Mouse (Mus musculus): ENCODE data around the gene Chn1. TPM values are rescaled to one million over a fixed set of nuclear protein-coding genes. Genes with fewer than 3 reads are reported as not detected.

Gene Chn1
- polyA plus RNA-seq, 1 experiment from 2014 or later = 26.1 TPM

GRCm38 (mm10) chr2:73604579-73604978 is 170.6 kb downstream of the Chn1 start:
- ATAC-seq (ENCODE audit: low FRiP score, low read depth) = no peak
- Histone ChIP-seq H3K9ac (no peak overlapping the region), H3K4me2 (replicated peaks) (no peak overlapping the region), H3K27ac (no peak overlapping the region), H3K4me3 (no peak overlapping the region), H3K4me1 (peaks cover 13% of the 10 kb centered on the region), H3K36me3 (no peaks in the 10 kb centered on the region), H3K9me3 (no peaks in the 10 kb centered on the region), H3K27me3 (no peaks in the 10 kb centered on the region)
- 77% methylated on average over 2 of the region's 2 CpGs for WGBS

- ATAC-seq (ENCODE audit: low FRiP score, low read depth) = no peak
- peaks cover 4% of the 10 kb centered on the region; the same call in 1 of the 2 replicates for H3K36me3 ChIP-seq
- H3K4me1 ChIP-seq = peaks cover 15% of the 10 kb centered on the region
- no peak overlapping the region for H3K9ac ChIP-seq
- H3K27ac ChIP-seq = no peak overlapping the region
- no peak overlapping the region for H3K4me3 ChIP-seq
- H3K9me3 ChIP-seq = no peaks in the 10 kb centered on the region
- no peak overlapping the region for H3K4me2 ChIP-seq (replicated peaks)
- WGBS = 7% methylated on average over 2 of the region's 2 CpGs
- no peaks in the 10 kb centered on the region for H3K27me3 ChIP-seq
These were observed 174.5 kb downstream of the Chn1 start for GRCm38 (mm10) chr2:73600650-73601049.

- no peaks in the 10 kb centered on the region for H3K9me3 ChIP-seq
- no peaks in the 10 kb centered on the region for H3K27me3 ChIP-seq
- no peak overlapping the region for H3K9ac ChIP-seq
- ATAC-seq (ENCODE audit: low FRiP score, low read depth) = no peak
- no peak overlapping the region for H3K27ac ChIP-seq
- H3K4me3 ChIP-seq = no peak overlapping the region
- no peak overlapping the region for H3K4me2 ChIP-seq (replicated peaks)
- H3K36me3 ChIP-seq = peaks cover 4% of the 10 kb centered on the region; the same call in 1 of the 2 replicates
- 94% methylated on average over 11 of the region's 11 CpGs for WGBS
- H3K4me1 ChIP-seq = peaks cover 24% of the 10 kb centered on the region
These were observed 177.4 kb downstream of the Chn1 start for GRCm38 (mm10) chr2:73597772-73598171.

GRCm38 (mm10) chr2:73596786-73597185 is 178.4 kb downstream of the Chn1 start:
- Histone ChIP-seq H3K36me3 (peaks cover 4% of the 10 kb centered on the region; the same call in 1 of the 2 replicates), H3K4me3 (peak overlapping the region; percentile 26), H3K27ac (peak overlapping the region; percentile 65; the same call in 1 of the 2 replicates), H3K4me2 (replicated peaks) (peak overlapping the region; percentile 59), H3K9ac (peak overlapping the region; percentile 31; the same call in 1 of the 2 replicates), H3K27me3 (no peaks in the 10 kb centered on the region), H3K9me3 (no peaks in the 10 kb centered on the region), H3K4me1 (peaks cover 33% of the 10 kb centered on the region)
- peak; percentile 63; the same call in 1 of the 2 replicates for ATAC-seq (ENCODE audit: low FRiP score, low read depth)
- 16% methylated on average over 9 of the region's 9 CpGs for WGBS

- Histone ChIP-seq H3K4me2 (replicated peaks) (peak overlapping the region; percentile 59), H3K9me3 (no peaks in the 10 kb centered on the region), H3K9ac (peak overlapping the region; percentile 31; the same call in 1 of the 2 replicates), H3K4me3 (peak overlapping the region; percentile 26), H3K27me3 (no peaks in the 10 kb centered on the region), H3K4me1 (peaks cover 35% of the 10 kb centered on the region), H3K27ac (peak overlapping the region; percentile 65; the same call in 1 of the 2 replicates), H3K36me3 (peaks cover 4% of the 10 kb centered on the region; the same call in 1 of the 2 replicates)
- 59% methylated on average over 5 of the region's 5 CpGs for WGBS
- no peak for ATAC-seq (ENCODE audit: low FRiP score, low read depth)
These were observed 178.8 kb downstream of the Chn1 start for GRCm38 (mm10) chr2:73596326-73596725.

GRCm38 (mm10) chr2:73593101-73593439 is 182.1 kb downstream of the Chn1 start:
- H3K9me3 ChIP-seq = no peaks in the 10 kb centered on the region
- 57% methylated on average over 2 of the region's 2 CpGs for WGBS
- peaks cover 54% of the 10 kb centered on the region for H3K4me1 ChIP-seq
- no peaks in the 10 kb centered on the region for H3K36me3 ChIP-seq
- H3K4me3 ChIP-seq = no peak overlapping the region
- H3K4me2 ChIP-seq (replicated peaks) = no peak overlapping the region
- H3K9ac ChIP-seq = no peak overlapping the region
- ATAC-seq (ENCODE audit: low FRiP score, low read depth) = no peak
- H3K27ac ChIP-seq = no peak overlapping the region; the same call in 1 of the 2 replicates
- H3K27me3 ChIP-seq = no peaks in the 10 kb centered on the region

- Histone ChIP-seq H3K27ac (no peak overlapping the region; the same call in 1 of the 2 replicates), H3K4me3 (no peak overlapping the region), H3K9me3 (no peaks in the 10 kb centered on the region), H3K27me3 (no peaks in the 10 kb centered on the region), H3K4me2 (replicated peaks) (no peak overlapping the region), H3K9ac (no peak overlapping the region; the same call in 1 of the 2 replicates), H3K36me3 (no peaks in the 10 kb centered on the region), H3K4me1 (peaks cover 54% of the 10 kb centered on the region)
- WGBS = 60% methylated on average over 14 of the region's 14 CpGs
- ATAC-seq (ENCODE audit: low FRiP score, low read depth) = no peak
These were observed 182.7 kb downstream of the Chn1 start for GRCm38 (mm10) chr2:73592231-73593100.

GRCm38 (mm10) chr2:73591246-73591645 is 183.9 kb downstream of the Chn1 start:
- Histone ChIP-seq H3K9ac (no peak overlapping the region), H3K27me3 (no peaks in the 10 kb centered on the region), H3K4me1 (peaks cover 44% of the 10 kb centered on the region), H3K4me3 (no peak overlapping the region), H3K4me2 (replicated peaks) (no peak overlapping the region), H3K36me3 (no peaks in the 10 kb centered on the region), H3K9me3 (no peaks in the 10 kb centered on the region), H3K27ac (no peak overlapping the region)
- no peak for ATAC-seq (ENCODE audit: low FRiP score, low read depth)
- WGBS = 29% methylated on average over 6 of the region's 6 CpGs

- peak overlapping the region; percentile 54 for H3K9ac ChIP-seq
- no peaks in the 10 kb centered on the region for H3K36me3 ChIP-seq
- 7% methylated on average over 12 of the region's 12 CpGs for WGBS
- peak overlapping the region; percentile 74 for H3K4me2 ChIP-seq (replicated peaks)
- ATAC-seq (ENCODE audit: low FRiP score, low read depth) = peak; percentile 68
- no peaks in the 10 kb centered on the region for H3K27me3 ChIP-seq
- no peaks in the 10 kb centered on the region for H3K9me3 ChIP-seq
- H3K27ac ChIP-seq = no peak overlapping the region; the same call in 1 of the 2 replicates
- peak overlapping the region; percentile 44 for H3K4me3 ChIP-seq
- H3K4me1 ChIP-seq = peaks cover 46% of the 10 kb centered on the region
These were observed 185.0 kb downstream of the Chn1 start for GRCm38 (mm10) chr2:73590106-73590505.

- Histone ChIP-seq H3K27me3 (no peaks in the 10 kb centered on the region), H3K9ac (no peak overlapping the region), H3K27ac (no peak overlapping the region), H3K4me2 (replicated peaks) (no peak overlapping the region), H3K9me3 (no peaks in the 10 kb centered on the region), H3K36me3 (no peaks in the 10 kb centered on the region), H3K4me3 (no peak overlapping the region), H3K4me1 (peaks cover 47% of the 10 kb centered on the region)
- ATAC-seq (ENCODE audit: low FRiP score, low read depth) = no peak
- 80% methylated on average over 2 of the region's 2 CpGs for WGBS
These were observed 186.2 kb downstream of the Chn1 start for GRCm38 (mm10) chr2:73588951-73589350.

GRCm38 (mm10) chr2:73587109-73587506 is 188.0 kb downstream of the Chn1 start:
- Histone ChIP-seq H3K9me3 (no peaks in the 10 kb centered on the region), H3K27ac (no peak overlapping the region), H3K4me2 (replicated peaks) (no peak overlapping the region), H3K4me1 (peaks cover 33% of the 10 kb centered on the region), H3K4me3 (no peak overlapping the region), H3K27me3 (no peaks in the 10 kb centered on the region), H3K36me3 (no peaks in the 10 kb centered on the region), H3K9ac (no peak overlapping the region)
- 60% methylated on average over 4 of the region's 4 CpGs for WGBS
- ATAC-seq (ENCODE audit: low FRiP score, low read depth) = no peak

- Histone ChIP-seq H3K27me3 (no peaks in the 10 kb centered on the region), H3K36me3 (no peaks in the 10 kb centered on the region), H3K4me3 (no peak overlapping the region), H3K4me2 (replicated peaks) (no peak overlapping the region), H3K9ac (no peak overlapping the region), H3K9me3 (no peaks in the 10 kb centered on the region), H3K27ac (no peak overlapping the region), H3K4me1 (peaks cover 30% of the 10 kb centered on the region)
- WGBS = 63% methylated on average over 9 of the region's 10 CpGs
- no peak for ATAC-seq (ENCODE audit: low FRiP score, low read depth)
These were observed 188.6 kb downstream of the Chn1 start for GRCm38 (mm10) chr2:73586392-73587108.
